Mouse (Mus musculus): Measurements from ENCODE around the gene Zfp575. TPM values are rescaled to one million over a fixed set of nuclear protein-coding genes. Genes with fewer than 3 reads are reported as not detected.

Gene Zfp575
- polyA plus RNA-seq, 1 experiment from 2014 or later: 2.1 TPM

DNA sequence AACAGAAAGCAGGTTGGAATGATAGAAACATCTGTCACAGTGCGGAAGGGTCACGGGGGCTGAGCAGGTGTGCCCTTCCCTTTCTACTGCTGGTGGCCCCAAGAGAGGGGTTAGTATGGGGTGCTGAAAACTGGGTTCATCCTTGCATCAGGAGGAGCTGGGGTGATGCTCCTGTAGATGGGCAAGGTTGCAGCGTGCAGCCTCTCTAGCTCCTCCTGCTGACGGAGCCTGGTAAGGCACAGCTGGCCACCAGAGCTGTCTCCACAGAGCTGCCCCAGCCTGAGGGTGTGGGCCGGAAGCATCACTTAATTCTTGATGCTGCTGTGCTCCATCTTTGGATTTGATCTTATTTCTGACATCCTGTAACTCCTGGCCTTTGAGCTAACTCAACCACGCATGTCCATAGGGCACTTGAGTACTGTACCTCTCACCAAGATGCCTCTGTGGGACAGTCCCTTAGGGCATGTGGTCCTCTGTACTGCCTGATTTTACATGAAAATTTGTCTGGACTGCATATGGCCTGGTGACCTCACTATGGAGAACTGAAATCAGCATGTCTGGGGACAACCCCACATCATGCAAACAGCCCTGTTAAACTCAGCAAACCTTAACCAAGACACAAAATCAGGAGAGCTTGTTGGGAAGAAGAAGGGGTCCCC is 22.7 kb downstream of the Zfp575 start:
- H3K4me1 ChIP-seq (replicated peaks; ENCODE audit: control insufficient read depth, insufficient read depth, low read length): no peaks in the 10 kb centered on the region
- peaks cover 68% of the 10 kb centered on the region for H3K36me3 ChIP-seq (ENCODE audit: control insufficient read depth, insufficient read depth)
- H3K27ac ChIP-seq (ENCODE audit: low read depth, low read length): no peak overlapping the region
- H3K4me3 ChIP-seq (ENCODE audit: low read depth, low read length): no peak overlapping the region
- H3K9ac ChIP-seq (ENCODE audit: low read depth, low read length): no peak overlapping the region
- WGBS: 67% methylated on average over 6 of the region's 6 CpGs
- H3K4me2 ChIP-seq (replicated peaks; ENCODE audit: low read depth): no peak overlapping the region
- ATAC-seq: 0 out of 2 replicates have a peak, but pooled peaks have one; percentile 20
- H3K27me3 ChIP-seq (replicated peaks; ENCODE audit: control insufficient read depth, insufficient read depth, low read length): no peaks in the 10 kb centered on the region
- no peaks in the 10 kb centered on the region for H3K9me3 ChIP-seq (ENCODE audit: control insufficient read depth)
- TF ChIP-seq CTCF (IDR thresholded peaks at IDR 0.05; ENCODE audit: low read depth): peak; percentile 93

DNA sequence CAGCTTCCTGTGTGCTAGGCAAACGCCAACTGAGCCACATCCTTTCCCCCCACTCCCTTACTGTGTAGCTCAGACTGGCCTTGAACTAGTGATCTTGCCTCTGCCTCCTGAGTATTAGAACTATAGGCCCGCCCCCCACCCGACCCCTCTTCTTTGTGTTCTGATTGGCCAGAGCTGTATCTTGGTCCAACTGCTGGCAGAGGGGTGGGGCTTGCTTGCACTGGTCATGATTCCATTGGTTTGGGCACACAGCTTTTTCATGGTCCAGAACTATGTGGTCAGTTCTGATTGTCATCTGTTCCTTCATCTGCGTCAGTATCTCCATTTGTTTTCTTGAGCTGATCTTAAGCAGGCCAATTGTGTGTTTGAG is 23.6 kb downstream of the Zfp575 start:
- no peak for TF ChIP-seq CTCF (IDR thresholded peaks at IDR 0.05; ENCODE audit: low read depth)
- no peak for ATAC-seq
- Histone ChIP-seq H3K9ac (ENCODE audit: low read depth, low read length) (no peak overlapping the region), H3K9me3 (ENCODE audit: control insufficient read depth) (no peaks in the 10 kb centered on the region), H3K36me3 (ENCODE audit: control insufficient read depth, insufficient read depth) (peaks cover 68% of the 10 kb centered on the region), H3K4me3 (ENCODE audit: low read depth, low read length) (no peak overlapping the region), H3K27ac (ENCODE audit: low read depth, low read length) (no peak overlapping the region), H3K27me3 (replicated peaks; ENCODE audit: control insufficient read depth, insufficient read depth, low read length) (no peaks in the 10 kb centered on the region), H3K4me1 (replicated peaks; ENCODE audit: control insufficient read depth, insufficient read depth, low read length) (no peaks in the 10 kb centered on the region), H3K4me2 (replicated peaks; ENCODE audit: low read depth) (no peak overlapping the region)
- WGBS: 84% methylated on average over 4 of the region's 4 CpGs

DNA sequence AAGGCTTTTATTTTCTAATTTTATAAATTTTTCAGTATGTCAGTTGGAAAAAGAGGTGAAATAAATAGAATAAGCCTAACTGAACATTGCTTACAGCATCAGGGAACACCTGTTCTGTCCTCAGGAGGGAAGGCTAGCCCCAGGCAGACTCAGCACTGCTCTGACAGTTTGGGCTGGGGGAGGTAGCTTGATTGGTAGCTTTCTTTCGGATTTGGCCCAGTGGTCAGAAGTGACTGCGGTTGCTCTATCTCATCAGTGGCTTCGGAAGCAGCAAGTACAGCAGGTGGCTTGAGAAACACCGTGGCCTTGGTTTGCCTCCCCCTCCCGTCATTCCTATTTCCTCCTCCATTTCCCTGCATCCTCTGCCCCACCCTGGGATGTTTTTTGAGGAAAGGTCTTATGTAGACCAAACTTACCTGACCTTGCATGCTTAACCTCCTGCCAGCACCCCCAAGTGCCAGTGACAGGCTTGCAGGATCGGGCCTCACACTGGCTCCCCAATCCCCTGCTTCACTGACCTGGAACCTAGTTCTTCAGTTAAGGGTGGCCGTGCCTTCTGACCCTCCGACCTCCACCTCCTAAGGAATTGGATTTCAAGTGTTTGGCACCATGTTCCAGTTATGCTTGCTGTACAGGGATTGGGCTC is 24.1 kb downstream of the Zfp575 start:
- Histone ChIP-seq H3K4me3 (ENCODE audit: low read depth, low read length) (no peak overlapping the region), H3K4me2 (replicated peaks; ENCODE audit: low read depth) (no peak overlapping the region), H3K36me3 (ENCODE audit: control insufficient read depth, insufficient read depth) (peaks cover 64% of the 10 kb centered on the region), H3K27ac (ENCODE audit: low read depth, low read length) (no peak overlapping the region), H3K9me3 (ENCODE audit: control insufficient read depth) (no peaks in the 10 kb centered on the region), H3K4me1 (replicated peaks; ENCODE audit: control insufficient read depth, insufficient read depth, low read length) (no peaks in the 10 kb centered on the region), H3K27me3 (replicated peaks; ENCODE audit: control insufficient read depth, insufficient read depth, low read length) (no peaks in the 10 kb centered on the region), H3K9ac (ENCODE audit: low read depth, low read length) (no peak overlapping the region)
- 93% methylated on average over 8 of the region's 8 CpGs for WGBS
- no peak for TF ChIP-seq CTCF (IDR thresholded peaks at IDR 0.05; ENCODE audit: low read depth)
- no peak for ATAC-seq

DNA sequence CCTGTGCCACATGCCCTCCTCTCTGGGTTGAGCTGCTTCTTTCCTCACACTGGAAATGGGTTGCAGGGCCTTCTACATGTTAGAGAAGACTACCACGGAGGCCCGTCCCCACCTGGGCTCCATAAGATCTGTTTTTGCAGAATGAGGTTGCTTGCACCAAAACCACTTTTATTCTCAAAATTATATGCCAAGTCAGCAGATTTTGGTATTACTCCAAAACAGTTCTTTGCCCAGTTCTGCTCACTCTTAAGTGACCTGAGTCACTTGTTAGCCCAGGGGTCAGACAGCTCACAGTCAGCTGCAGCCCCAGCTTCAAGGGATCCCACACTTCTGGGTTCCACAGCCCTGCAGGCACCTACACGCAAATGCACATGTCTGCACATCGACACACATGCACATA is 26.0 kb downstream of the Zfp575 start:
- Histone ChIP-seq H3K36me3 (ENCODE audit: control insufficient read depth, insufficient read depth) (peaks cover 50% of the 10 kb centered on the region), H3K4me1 (replicated peaks; ENCODE audit: control insufficient read depth, insufficient read depth, low read length) (no peaks in the 10 kb centered on the region), H3K4me2 (replicated peaks; ENCODE audit: low read depth) (no peak overlapping the region), H3K4me3 (ENCODE audit: low read depth, low read length) (no peak overlapping the region), H3K9me3 (ENCODE audit: control insufficient read depth) (no peaks in the 10 kb centered on the region), H3K27ac (ENCODE audit: low read depth, low read length) (no peak overlapping the region), H3K9ac (ENCODE audit: low read depth, low read length) (no peak overlapping the region), H3K27me3 (replicated peaks; ENCODE audit: control insufficient read depth, insufficient read depth, low read length) (no peaks in the 10 kb centered on the region)
- TF ChIP-seq CTCF (IDR thresholded peaks at IDR 0.05; ENCODE audit: low read depth): no peak
- ATAC-seq: no peak
- 94% methylated on average over 4 of the region's 4 CpGs for WGBS

DNA sequence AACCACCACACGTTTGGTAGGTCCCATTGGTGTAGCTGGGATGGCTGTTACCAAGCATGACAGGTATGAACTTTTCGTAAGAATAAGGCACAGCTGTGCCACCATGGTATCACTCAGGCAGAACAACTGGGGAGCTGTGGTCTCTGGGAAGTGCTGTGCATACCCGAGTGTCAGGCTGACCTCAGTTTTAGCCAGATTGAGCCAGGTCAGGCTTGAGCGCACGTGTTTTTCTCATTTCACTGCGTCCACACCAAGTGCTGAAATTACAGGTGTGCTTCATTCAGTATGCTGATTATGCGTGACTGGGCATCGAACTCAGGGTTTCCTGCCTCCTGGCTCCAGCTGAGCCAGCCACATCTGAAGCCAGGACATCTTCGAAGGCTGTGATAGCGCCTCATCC is 31.7 kb downstream of the Zfp575 start:
- no peaks in the 10 kb centered on the region for H3K27me3 ChIP-seq (replicated peaks; ENCODE audit: control insufficient read depth, insufficient read depth, low read length)
- no peak overlapping the region for H3K9ac ChIP-seq (ENCODE audit: low read depth, low read length)
- H3K4me3 ChIP-seq (ENCODE audit: low read depth, low read length): no peak overlapping the region
- no peak for TF ChIP-seq CTCF (IDR thresholded peaks at IDR 0.05; ENCODE audit: low read depth)
- 93% methylated on average over 10 of the region's 10 CpGs for WGBS
- no peaks in the 10 kb centered on the region for H3K4me1 ChIP-seq (replicated peaks; ENCODE audit: control insufficient read depth, insufficient read depth, low read length)
- ATAC-seq: no peak
- H3K36me3 ChIP-seq (ENCODE audit: control insufficient read depth, insufficient read depth): peaks cover 35% of the 10 kb centered on the region; the same call in 1 of the 2 replicates
- no peak overlapping the region for H3K4me2 ChIP-seq (replicated peaks; ENCODE audit: low read depth)
- no peaks in the 10 kb centered on the region for H3K9me3 ChIP-seq (ENCODE audit: control insufficient read depth)
- no peak overlapping the region for H3K27ac ChIP-seq (ENCODE audit: low read depth, low read length)

DNA sequence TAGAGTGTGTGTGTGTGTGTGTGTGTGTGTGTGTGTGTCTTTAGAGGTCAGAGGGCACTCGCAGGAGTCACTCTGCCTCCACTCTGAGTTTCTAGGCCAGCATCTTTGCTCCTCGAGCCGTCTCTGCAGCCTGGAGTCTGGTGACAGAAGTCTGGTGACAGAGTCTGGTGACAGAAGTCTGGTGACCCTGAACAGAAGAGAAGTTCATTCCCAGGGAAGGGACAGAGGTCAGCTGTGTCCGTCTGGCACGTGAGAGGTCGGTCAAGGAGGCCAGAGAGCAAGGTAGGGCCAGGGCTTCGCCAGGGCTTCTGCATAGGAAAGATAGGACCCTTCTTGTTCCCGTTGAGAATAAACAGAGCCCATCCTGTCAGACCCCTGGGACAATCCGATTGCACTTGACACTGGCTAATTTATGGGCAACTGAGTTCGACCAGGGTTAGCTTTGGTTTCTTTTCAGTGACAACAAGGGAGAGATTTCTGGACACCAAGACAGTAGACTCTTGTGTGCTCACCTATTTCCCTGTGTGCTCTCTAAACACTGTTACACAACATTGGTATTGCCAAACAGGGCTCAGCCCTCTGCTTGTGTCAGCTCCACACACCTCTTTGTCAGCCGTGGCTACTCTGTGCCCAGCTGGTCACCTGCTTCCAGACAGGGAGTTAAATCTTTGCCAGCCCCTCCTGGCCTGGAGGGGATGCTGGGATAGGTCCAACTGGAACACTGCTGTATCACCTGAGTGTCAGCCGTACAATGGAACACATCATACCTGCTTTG is 35.3 kb downstream of the Zfp575 start:
- Histone ChIP-seq H3K9ac (ENCODE audit: low read depth, low read length) (no peak overlapping the region), H3K9me3 (ENCODE audit: control insufficient read depth) (no peaks in the 10 kb centered on the region), H3K36me3 (ENCODE audit: control insufficient read depth, insufficient read depth) (peaks cover 20% of the 10 kb centered on the region; the same call in 1 of the 2 replicates), H3K27me3 (replicated peaks; ENCODE audit: control insufficient read depth, insufficient read depth, low read length) (no peaks in the 10 kb centered on the region), H3K4me3 (ENCODE audit: low read depth, low read length) (no peak overlapping the region), H3K4me1 (replicated peaks; ENCODE audit: control insufficient read depth, insufficient read depth, low read length) (0 out of 2 replicates have a peak, but pooled peaks cover 3% of the 10 kb centered on the region), H3K4me2 (replicated peaks; ENCODE audit: low read depth) (no peak overlapping the region), H3K27ac (ENCODE audit: low read depth, low read length) (no peak overlapping the region; the same call in 1 of the 2 replicates)
- 76% methylated on average over 12 of the region's 12 CpGs for WGBS
- no peak for ATAC-seq
- TF ChIP-seq CTCF (IDR thresholded peaks at IDR 0.05; ENCODE audit: low read depth): no peak

All from intestine, postnatal 0 days (tissue).